Mouse (Mus musculus) midbrain, embryonic 13.5 days (tissue): ENCODE results near the gene Gm17334. TPM values are rescaled to one million over a fixed set of nuclear protein-coding genes. Genes with fewer than 3 reads are reported as not detected.

ENCODE experiments used
- ATAC-seq: fragments of 200-750 bp; cut with Nextera tagmentation; 2 replicates; pipeline ENCODE4 v1.8.0; 2017; ENCODE audit warnings: mild to moderate bottlenecking, moderate TSS enrichment, moderate library complexity
- H3K27ac ChIP-seq: fragments of 300-500 bp; sonication (generic); 2 replicates; pipeline ENCODE4 v1.5.1; 2015; ENCODE audit warnings: inconsistent platforms, mild to moderate bottlenecking, moderate library complexity
- H3K27me3 ChIP-seq: fragments of 300-500 bp; sonication (generic); 2 replicates; pipeline ENCODE4 v1.6.1; 2015; ENCODE audit warnings: mild to moderate bottlenecking, inconsistent platforms
- H3K36me3 ChIP-seq: fragments of 300-500 bp; sonication (generic); 2 replicates; pipeline ENCODE4 v1.6.1; 2015; ENCODE audit warnings: mild to moderate bottlenecking, inconsistent platforms
- H3K4me1 ChIP-seq: fragments of 300-500 bp; sonication (generic); replicated peaks from 2 replicates; pipeline ENCODE4 v1.6.1; 2015; ENCODE audit warnings: inconsistent platforms
- H3K4me2 ChIP-seq: fragments of 300-500 bp; sonication (generic); replicated peaks from 2 replicates; pipeline ENCODE4 v1.6.1; 2015; ENCODE audit warnings: moderate library complexity, mild to moderate bottlenecking, inconsistent platforms
- H3K4me3 ChIP-seq: fragments of 300-500 bp; sonication (generic); replicated peaks from 2 replicates; pipeline ENCODE4 v1.5.1; 2015; ENCODE audit warnings: mild to moderate bottlenecking, inconsistent platforms
- H3K9ac ChIP-seq: fragments of 300-500 bp; sonication (generic); replicated peaks from 2 replicates; pipeline ENCODE4 v1.6.1; 2015; ENCODE audit warnings: mild to moderate bottlenecking, inconsistent platforms
- H3K9me3 ChIP-seq: fragments of 300-500 bp; sonication (generic); 2 replicates; pipeline ENCODE4 v1.6.1; 2016; ENCODE audit warnings: mild to moderate bottlenecking, inconsistent platforms
- WGBS: fragments of 180-500 bp; shearing (Covaris S2); methylation state at CpG from one replicate; pipeline ENCODE4 v1.1.7; 2015; 5-methylcytosine and 5-hydroxymethylcytosine counted together
- polyA plus RNA-seq: library from polyadenylated mRNA; unstranded; fragments of >200 nt; fragmentation: Nextera tagmentation; extraction: Ambion mirVana; gene quantifications from 2 replicates; pipeline ENCODE4 v1.2.1, GENCODE M21; 2015

The Gm17334 gene
- polyA plus RNA-seq, 1 experiment from 2014 or later, result not detected

DNA sequence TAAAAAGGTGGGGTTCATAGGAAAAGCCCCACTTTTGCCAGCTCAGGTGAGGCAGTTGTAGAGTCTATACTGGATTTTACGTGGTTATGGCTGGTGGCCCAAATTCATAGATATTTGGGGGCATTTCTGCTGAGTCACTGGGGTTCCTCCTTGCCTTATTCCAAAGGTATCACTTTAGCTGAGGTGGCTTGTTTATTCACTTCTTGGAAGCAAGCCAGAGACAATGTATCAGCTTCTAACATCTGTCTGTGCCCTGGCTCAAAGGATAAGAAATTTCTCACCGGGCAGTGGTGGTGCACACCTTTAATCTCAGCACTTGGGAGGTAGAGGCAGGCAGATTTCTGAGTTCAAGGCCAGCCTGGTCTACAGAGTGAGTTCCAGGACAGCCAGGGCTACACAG lies 6.8 kb upstream of the Gm17334 start:
- no peak overlapping the region for H3K9ac ChIP-seq
- WGBS, result 90% methylated on average over 2 of the region's 2 CpGs
- no peaks in the 10 kb centered on the region for H3K36me3 ChIP-seq
- no peak overlapping the region for H3K4me3 ChIP-seq
- no peak overlapping the region for H3K4me2 ChIP-seq
- no peaks in the 10 kb centered on the region for H3K27me3 ChIP-seq
- no peak overlapping the region for H3K27ac ChIP-seq
- no peaks in the 10 kb centered on the region for H3K4me1 ChIP-seq
- H3K9me3 ChIP-seq, result no peaks in the 10 kb centered on the region
- ATAC-seq, result no peak

DNA sequence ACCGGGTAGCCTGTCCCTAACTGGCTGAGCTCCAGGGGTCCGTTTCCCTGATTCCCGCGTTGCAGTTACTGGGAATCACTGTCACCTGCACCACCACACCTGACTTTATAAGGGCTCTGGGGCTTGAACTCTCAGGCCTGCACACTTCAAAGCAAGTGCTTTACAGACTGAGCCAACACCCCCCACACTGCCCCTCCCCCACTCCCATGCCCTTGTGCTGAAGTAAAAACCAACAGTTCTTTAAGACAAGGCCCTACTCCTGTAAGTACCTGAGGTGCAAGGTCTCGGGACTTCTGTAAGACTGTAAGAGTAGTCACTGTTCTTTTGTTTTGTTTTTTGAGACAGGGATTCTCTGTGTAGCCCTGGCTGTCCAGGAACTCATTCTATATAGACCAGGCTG lies 5.5 kb upstream of the Gm17334 start:
- WGBS, result 81% methylated on average over 5 of the region's 5 CpGs
- H3K9me3 ChIP-seq, result no peaks in the 10 kb centered on the region
- no peak overlapping the region for H3K27ac ChIP-seq
- no peak overlapping the region for H3K9ac ChIP-seq
- no peak for ATAC-seq
- no peak overlapping the region for H3K4me3 ChIP-seq
- no peaks in the 10 kb centered on the region for H3K36me3 ChIP-seq
- no peaks in the 10 kb centered on the region for H3K27me3 ChIP-seq
- H3K4me1 ChIP-seq, result no peaks in the 10 kb centered on the region
- no peak overlapping the region for H3K4me2 ChIP-seq

DNA sequence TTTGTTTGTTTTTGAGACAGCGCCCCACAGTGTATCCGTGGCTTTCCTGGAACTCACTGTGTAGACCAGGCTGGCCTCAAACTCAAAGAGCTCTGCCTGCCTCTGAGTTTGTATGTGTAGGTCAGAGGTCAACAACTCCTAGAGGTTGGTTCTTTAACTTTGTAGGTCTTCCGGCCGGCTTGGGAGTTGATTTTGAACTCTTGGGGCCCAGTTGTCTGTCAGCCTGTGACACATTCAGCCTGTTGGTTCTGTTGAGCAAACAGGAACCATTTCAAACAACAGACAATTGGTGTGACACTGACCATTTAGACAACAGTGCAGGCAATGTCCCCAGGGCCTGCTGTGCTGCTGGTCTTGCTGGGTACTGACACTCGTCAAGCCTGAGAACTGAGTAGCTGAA lies 4.7 kb upstream of the Gm17334 start:
- no peaks in the 10 kb centered on the region for H3K27me3 ChIP-seq
- H3K4me2 ChIP-seq, result no peak overlapping the region
- H3K4me3 ChIP-seq, result no peak overlapping the region
- WGBS, result 73% methylated on average over 5 of the region's 5 CpGs
- H3K27ac ChIP-seq, result no peak overlapping the region
- H3K4me1 ChIP-seq, result no peaks in the 10 kb centered on the region
- no peaks in the 10 kb centered on the region for H3K9me3 ChIP-seq
- H3K9ac ChIP-seq, result no peak overlapping the region
- no peak for ATAC-seq
- no peaks in the 10 kb centered on the region for H3K36me3 ChIP-seq

DNA sequence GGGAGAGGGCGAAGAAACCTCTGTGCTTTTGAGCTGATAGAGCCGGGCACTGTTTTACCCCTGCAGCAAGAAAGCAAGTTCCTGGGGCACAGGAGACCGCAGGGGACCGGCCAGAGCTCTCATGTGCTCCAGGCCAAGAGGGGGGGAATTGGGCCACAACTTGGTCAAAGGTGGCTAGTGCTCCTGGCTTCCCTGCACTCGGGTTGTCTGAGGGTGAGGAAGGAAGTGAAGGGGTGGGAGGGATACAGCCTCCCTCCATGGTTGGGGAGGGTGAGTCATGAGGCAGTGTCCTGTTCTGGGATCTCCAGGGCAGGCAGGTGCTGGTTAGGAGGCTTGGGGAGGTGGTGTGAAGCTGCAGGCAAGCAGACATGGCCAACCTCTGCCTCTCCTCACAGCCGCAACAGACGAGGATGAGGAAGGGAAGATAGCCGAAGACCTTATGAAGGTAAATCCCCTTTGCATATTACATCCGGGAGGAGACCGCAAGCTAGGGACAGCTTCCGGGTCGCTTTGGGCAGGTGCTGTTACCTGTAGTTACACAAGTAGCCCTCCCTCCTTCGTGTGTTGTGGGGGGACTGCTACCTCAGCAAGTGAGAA lies 1.8 kb upstream of the Gm17334 start:
- peaks cover 19% of the 10 kb centered on the region for H3K27me3 ChIP-seq
- no peak for ATAC-seq
- no peak overlapping the region for H3K9ac ChIP-seq
- H3K4me1 ChIP-seq, result peaks cover 5% of the 10 kb centered on the region; the same call in 1 of the 2 replicates
- no peaks in the 10 kb centered on the region for H3K9me3 ChIP-seq
- WGBS, result 88% methylated on average over 13 of the region's 13 CpGs
- H3K36me3 ChIP-seq, result no peaks in the 10 kb centered on the region
- H3K4me2 ChIP-seq, result no peak overlapping the region
- no peak overlapping the region for H3K4me3 ChIP-seq
- no peak overlapping the region for H3K27ac ChIP-seq

DNA sequence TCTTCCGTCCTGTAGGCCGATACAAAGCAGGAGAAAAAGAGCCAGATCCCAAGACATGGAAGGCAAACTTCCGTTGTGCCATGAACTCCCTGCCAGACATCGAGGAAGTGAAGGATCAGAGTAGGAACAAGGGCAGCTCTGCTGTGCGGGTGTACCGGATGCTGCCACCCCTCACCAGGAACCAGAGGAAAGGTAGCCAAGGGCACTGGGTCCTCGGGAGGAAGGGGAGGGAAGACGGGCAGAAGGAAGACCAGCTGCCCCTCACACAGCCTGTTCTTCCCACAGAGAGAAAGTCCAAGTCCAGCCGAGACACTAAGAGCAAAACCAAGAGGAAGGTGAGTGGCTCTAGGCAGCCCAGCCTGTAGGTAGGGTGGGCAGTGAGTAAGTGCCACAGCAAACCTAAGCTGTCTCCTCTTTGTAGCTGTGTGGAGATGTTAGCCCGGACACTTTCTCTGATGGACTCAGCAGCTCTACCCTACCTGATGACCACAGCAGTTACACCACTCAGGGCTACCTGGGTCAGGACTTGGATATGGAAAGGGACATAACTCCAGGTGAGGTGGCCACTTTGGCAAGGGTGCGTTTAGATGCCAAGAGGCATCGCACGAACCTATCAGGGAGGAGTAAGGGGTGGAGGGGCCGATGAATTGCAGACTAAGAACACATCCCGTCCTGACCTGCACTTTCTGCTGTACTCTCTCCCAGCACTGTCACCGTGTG lies 814 bp upstream of the Gm17334 start:
- H3K4me2 ChIP-seq, result no peak overlapping the region
- no peak overlapping the region for H3K9ac ChIP-seq
- peaks cover 26% of the 10 kb centered on the region for H3K27me3 ChIP-seq
- H3K9me3 ChIP-seq, result no peaks in the 10 kb centered on the region
- H3K27ac ChIP-seq, result no peak overlapping the region
- peaks cover 5% of the 10 kb centered on the region; the same call in 1 of the 2 replicates for H3K4me1 ChIP-seq
- 92% methylated on average over 16 of the region's 16 CpGs for WGBS
- no peaks in the 10 kb centered on the region for H3K36me3 ChIP-seq
- no peak for ATAC-seq
- no peak overlapping the region for H3K4me3 ChIP-seq

DNA sequence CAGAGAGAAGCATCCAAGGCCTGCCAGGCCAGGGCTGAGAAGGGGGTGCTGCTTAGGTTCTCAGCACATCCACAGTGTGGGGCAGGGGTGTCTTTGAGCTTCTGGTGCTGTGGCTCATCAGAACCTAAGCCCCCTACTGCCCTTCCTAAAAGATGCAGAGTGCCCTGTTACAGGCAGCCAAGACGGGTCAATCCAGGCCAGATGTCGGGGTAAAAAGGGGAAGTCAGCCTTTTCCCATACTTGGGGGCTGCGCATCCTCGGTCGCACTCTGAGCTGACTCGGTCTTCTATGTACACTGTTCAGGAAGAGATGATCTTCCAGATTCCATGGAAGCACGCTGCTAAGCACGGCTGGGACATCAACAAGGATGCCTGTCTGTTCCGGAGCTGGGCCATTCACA lies 451 bp downstream of the Gm17334 start:
- Histone ChIP-seq H3K27me3 (peaks cover 34% of the 10 kb centered on the region), H3K4me2 (no peak overlapping the region), H3K4me1 (peaks cover 5% of the 10 kb centered on the region; the same call in 1 of the 2 replicates), H3K4me3 (no peak overlapping the region), H3K27ac (no peak overlapping the region), H3K9me3 (no peaks in the 10 kb centered on the region), H3K9ac (no peak overlapping the region), H3K36me3 (no peaks in the 10 kb centered on the region)
- no peak for ATAC-seq
- WGBS, result 84% methylated on average over 9 of the region's 9 CpGs

DNA sequence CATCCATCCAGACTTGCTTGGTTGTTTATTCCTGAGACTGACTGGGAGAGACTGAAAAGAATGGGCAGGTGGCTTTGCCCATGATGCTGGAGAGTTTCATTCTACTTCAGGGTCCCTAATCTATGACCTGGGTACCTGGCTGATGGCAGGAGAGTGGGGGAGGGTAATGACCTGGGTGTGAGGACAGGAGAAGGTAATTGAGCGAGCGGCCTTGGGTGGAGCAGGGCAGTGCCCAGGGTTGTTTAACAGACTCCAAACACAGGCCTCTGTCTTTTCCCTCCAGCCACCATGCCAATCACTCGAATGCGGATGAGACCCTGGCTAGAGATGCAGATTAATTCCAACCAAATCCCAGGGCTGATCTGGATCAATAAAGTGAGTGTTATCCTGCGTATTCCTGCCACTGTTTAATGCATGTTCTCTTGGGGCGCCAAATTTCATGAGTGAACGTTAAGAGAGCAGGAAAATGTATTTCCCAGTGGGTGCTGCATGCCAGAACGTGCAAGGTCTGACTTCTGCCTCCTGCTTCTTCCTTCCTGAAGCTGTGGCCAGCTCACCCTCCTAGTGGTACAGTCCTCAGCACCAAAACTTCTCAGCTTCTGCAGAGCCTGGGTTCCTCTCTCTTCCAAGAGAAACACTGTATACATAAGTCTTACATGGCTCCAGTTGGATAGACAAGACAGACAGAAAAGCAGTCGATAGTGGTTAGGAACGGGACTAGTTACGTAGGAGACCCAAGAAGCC lies 1.8 kb downstream of the Gm17334 start:
- no peaks in the 10 kb centered on the region for H3K36me3 ChIP-seq
- no peaks in the 10 kb centered on the region for H3K9me3 ChIP-seq
- H3K9ac ChIP-seq, result no peak overlapping the region
- WGBS, result 82% methylated on average over 11 of the region's 11 CpGs
- H3K4me3 ChIP-seq, result peak overlapping the region; percentile 68
- H3K27me3 ChIP-seq, result peaks cover 37% of the 10 kb centered on the region
- no peak overlapping the region for H3K27ac ChIP-seq
- ATAC-seq, result no peak
- peaks cover 5% of the 10 kb centered on the region; the same call in 1 of the 2 replicates for H3K4me1 ChIP-seq
- peak overlapping the region; percentile 99 for H3K4me2 ChIP-seq

DNA sequence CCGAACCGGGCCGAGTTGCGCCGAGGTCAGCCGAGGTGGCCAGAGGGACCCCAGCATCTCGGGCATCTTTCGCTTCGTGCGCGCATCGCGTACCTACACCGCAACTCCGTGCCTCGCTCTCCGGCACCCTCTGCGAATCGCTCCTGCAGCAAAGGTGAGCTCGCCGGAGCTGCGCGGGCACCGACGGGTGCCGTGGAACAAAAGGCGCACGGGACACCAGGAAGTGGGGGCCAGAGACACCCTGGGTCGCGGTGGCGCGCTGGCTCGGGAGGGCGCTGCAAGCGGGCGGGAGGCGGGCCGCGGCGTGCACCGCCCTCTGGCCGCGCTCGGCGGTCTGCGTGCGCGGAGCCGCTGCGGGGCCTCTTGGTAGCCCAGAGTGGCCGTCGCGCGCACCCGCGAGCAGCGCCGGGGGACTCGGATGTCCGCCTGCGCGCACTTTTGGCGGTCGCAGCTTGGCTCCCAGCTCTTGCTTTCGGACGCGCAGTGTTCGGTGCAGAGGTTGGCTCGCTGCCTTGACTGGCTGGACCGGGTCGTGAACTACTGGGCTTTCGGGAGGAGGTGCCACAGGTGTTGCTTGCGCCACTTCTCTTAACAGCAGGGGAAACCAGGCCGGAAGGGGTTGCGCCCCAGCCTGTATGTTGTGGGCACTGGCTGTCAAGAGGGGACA lies 2.7 kb downstream of the Gm17334 start:
- no peaks in the 10 kb centered on the region for H3K36me3 ChIP-seq
- peak; percentile 85 for ATAC-seq

DNA sequence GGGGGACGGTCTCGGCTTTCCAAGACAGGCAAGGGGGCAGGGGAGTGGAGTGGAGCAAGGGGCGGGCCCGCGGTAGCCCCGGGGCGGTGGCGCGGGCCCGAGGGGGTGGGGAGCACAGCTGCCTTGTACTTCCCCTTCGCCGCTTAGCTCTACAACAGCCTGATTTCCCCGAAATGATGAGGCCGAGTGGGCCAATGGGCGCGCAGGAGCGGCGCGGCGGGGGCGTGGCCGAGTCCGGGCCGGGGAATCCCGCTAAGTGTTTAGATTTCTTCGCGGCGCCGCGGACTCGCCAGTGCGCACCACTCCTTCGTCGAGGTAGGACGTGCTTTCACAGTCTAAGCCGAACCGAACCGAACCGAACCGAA lies 3.2 kb downstream of the Gm17334 start, which contains the start of gene Irf1:
TSS of gene Irf1 (plus strand) at position 255 of the 365 bp plus-strand sequence.
- Histone ChIP-seq H3K27me3 (peaks cover 42% of the 10 kb centered on the region), H3K36me3 (no peaks in the 10 kb centered on the region), H3K4me3 (peak within 1 kb of the TSS; percentile 68), H3K27ac (no peak within 1 kb of the TSS; the same call in 1 of the 2 replicates), H3K9ac (peak within 1 kb of the TSS; percentile 65), H3K4me2 (peak within 1 kb of the TSS; percentile 99), H3K9me3 (no peaks in the 10 kb centered on the region), H3K4me1 (peaks cover 5% of the 10 kb centered on the region; the same call in 1 of the 2 replicates)
- WGBS, result under 1% methylated on average over 38 of the region's 40 CpGs
- ATAC-seq, result peak; percentile 93

More for the DNA sequence above, 2.7 kb downstream of the Gm17334 start:
- peak overlapping the region; percentile 99 for H3K4me2 ChIP-seq
- WGBS, result 1% methylated on average over 59 of the region's 75 CpGs
- peaks cover 41% of the 10 kb centered on the region for H3K27me3 ChIP-seq
- peak overlapping the region; percentile 65 for H3K9ac ChIP-seq
- peaks cover 5% of the 10 kb centered on the region; the same call in 1 of the 2 replicates for H3K4me1 ChIP-seq
- H3K4me3 ChIP-seq, result peak overlapping the region; percentile 68
- no peak overlapping the region; the same call in 1 of the 2 replicates for H3K27ac ChIP-seq
- H3K9me3 ChIP-seq, result no peaks in the 10 kb centered on the region

DNA sequence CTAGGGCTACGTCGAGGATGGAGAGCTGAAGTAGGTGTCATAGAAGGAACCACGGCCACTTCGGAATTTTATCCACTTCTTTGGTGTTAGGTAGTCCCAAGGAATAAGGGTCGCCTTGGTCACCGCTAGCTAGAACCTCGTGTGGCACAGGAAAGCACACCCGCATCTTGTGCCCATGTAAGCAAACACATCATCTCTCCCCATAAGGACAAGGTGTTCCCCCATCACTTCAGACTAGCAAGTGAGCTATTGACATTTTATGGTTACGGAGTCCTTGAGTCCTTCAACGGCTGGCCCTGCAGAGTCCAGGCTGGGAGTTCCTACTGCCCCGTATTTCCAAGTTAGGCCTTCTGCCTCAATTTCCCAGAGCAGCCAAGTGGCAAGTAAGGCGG lies 3.8 kb downstream of the Gm17334 start:
- Histone ChIP-seq H3K9me3 (no peaks in the 10 kb centered on the region), H3K9ac (peak overlapping the region; percentile 65; the same call in 1 of the 2 replicates), H3K27me3 (peaks cover 48% of the 10 kb centered on the region), H3K4me2 (peak overlapping the region; percentile 99), H3K4me3 (peak overlapping the region; percentile 68; the same call in 1 of the 2 replicates), H3K27ac (no peak overlapping the region), H3K4me1 (peaks cover 5% of the 10 kb centered on the region; the same call in 1 of the 2 replicates), H3K36me3 (no peaks in the 10 kb centered on the region)
- 60% methylated on average over 12 of the region's 12 CpGs for WGBS
- ATAC-seq, result no peak

DNA sequence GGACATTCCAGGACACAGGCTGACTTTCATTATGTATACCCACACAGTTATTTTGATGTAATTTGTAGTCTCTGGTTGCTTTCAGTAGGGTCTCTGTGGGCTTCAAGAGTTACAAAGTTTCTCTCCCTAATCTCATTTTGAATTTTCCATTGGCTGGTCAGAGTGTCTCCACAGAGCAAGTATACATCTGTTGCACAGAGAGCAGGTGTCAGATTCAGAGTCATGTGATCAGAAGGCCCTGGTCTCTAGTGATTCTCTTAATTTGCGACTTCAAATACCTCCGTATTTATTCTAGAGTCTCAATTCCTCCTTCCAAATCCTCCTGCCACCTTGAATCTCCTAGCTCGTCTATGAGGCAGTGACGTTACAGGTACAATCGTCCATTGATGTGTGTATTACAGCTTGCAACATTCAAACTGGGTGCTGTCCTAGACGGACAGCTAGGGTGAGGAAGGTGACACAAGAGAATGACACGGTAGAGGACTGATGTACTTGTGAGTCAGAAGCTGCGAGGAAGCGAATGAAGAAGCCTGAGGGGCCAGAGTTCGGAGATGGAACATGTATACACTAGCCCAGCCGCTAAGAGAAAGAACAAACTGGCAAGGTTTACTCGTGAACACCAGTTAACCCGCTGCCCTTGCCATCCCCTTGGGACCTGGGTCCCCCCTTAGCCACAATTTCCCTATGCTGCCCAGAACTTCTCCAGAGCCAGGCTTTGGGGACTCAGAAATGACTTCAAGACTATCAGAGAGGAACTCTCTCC lies 4.4 kb downstream of the Gm17334 start:
- no peak for ATAC-seq
- Histone ChIP-seq H3K36me3 (no peaks in the 10 kb centered on the region), H3K27me3 (peaks cover 50% of the 10 kb centered on the region), H3K4me1 (peaks cover 10% of the 10 kb centered on the region), H3K27ac (no peak overlapping the region), H3K9ac (no peak overlapping the region), H3K4me2 (no peak overlapping the region), H3K9me3 (no peaks in the 10 kb centered on the region), H3K4me3 (no peak overlapping the region)
- WGBS, result 78% methylated on average over 13 of the region's 13 CpGs
